Comparison of ENCODE assay signal across 8 mouse cellular contexts in the genomic region with DNA sequence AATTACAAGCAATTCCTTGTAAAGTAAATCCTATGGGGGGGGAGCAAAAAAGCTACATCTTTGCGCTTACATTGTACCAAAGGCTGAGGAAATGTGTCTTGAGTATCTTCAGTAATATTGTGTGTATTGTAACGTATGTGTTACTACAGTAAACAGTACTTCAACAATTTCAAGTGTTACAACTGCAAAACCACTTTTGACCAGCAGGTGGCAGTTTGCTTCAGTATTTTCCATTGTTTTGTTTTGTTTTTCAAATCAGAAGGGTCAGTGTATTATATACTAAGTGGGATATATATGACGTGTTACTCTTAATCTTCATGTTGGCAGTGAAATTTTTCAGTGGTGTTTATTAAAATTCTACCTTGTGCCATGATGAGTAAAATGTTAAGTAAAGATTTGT. TPM values are rescaled to one million over a fixed set of nuclear protein-coding genes. Genes with fewer than 3 reads are reported as not detected.
DNase-seq lines count a peak whose midpoint lies in the region; ATAC-seq lines count a peak whose summit lies in the region.
"Had no signal": no experiment of that assay in that cellular context is flagged by ENCODE, and none has a peak within 500 bp of the region (broad histone marks: within the 10 kb centered on the region; RNA-seq: fewer than 3 reads in every experiment).

No protein-coding gene starts in this region.

- H3K27ac ChIP-seq in hindbrain, embryonic 14.5 days = no peak overlapping the region
- no peak overlapping the region for H3K27ac ChIP-seq in hindbrain, embryonic 12.5 days
- H3K27ac ChIP-seq: neural tube, embryonic 12.5 days had no signal

- H3K4me1 ChIP-seq in hindbrain, embryonic 14.5 days (replicated peaks; ENCODE audit: control insufficient read depth, insufficient read depth, low read length) = no peaks in the 10 kb centered on the region
- H3K4me1 ChIP-seq in hindbrain, embryonic 12.5 days = no peaks in the 10 kb centered on the region
- H3K4me1 ChIP-seq: neural tube, embryonic 12.5 days had no signal

- intact Hi-C loops in left cerebral cortex, postnatal 4 days (cut with DNase I) = no loop called here

- H3K4me3 ChIP-seq in hindbrain, embryonic 14.5 days (replicated peaks; ENCODE audit: low read length) = no peak overlapping the region
- H3K4me3 ChIP-seq in hindbrain, embryonic 12.5 days = no peak overlapping the region
- H3K4me3 ChIP-seq: neural tube, embryonic 12.5 days had no signal

- no peaks in the 10 kb centered on the region for H3K36me3 ChIP-seq in hindbrain, embryonic 14.5 days (replicated peaks; ENCODE audit: control insufficient read depth, insufficient read depth)
- no peaks in the 10 kb centered on the region for H3K36me3 ChIP-seq in hindbrain, embryonic 12.5 days
- H3K36me3 ChIP-seq: neural tube, embryonic 12.5 days had no signal

- peak; percentile 73 for DNase-seq in hindbrain, embryonic 14.5 days (ENCODE audit: low spot score)
- DNase-seq in 3134 (ENCODE audit: extremely low read depth, insufficient read length, low spot score) = peak; percentile 1
- DNase-seq in B cell, adult 2 months = peak; percentile 54 to 58
- DNase-seq in cerebellum, adult 9-11 months = peak; percentile 7
- DNase-seq in left cerebral cortex, postnatal 4 days = peak; percentile 16
- peak; percentile 16 to 65 for DNase-seq in spleen, postnatal 4 days (ENCODE audit: low spot score in 2 of 2)

- no peak for ATAC-seq in hindbrain, embryonic 14.5 days (ENCODE audit: low FRiP score)
- ATAC-seq in hindbrain, embryonic 12.5 days (ENCODE audit: low FRiP score) = no peak

- H3K9ac ChIP-seq in hindbrain, embryonic 14.5 days = no peak overlapping the region
- H3K9ac ChIP-seq in hindbrain, embryonic 12.5 days = no peak overlapping the region
- H3K9ac ChIP-seq: neural tube, embryonic 12.5 days had no signal

- H3K4me2 ChIP-seq in hindbrain, embryonic 14.5 days (replicated peaks) = no peak overlapping the region
- no peak overlapping the region for H3K4me2 ChIP-seq in hindbrain, embryonic 12.5 days (replicated peaks)
- H3K4me2 ChIP-seq: neural tube, embryonic 12.5 days had no signal

- H3K27me3 ChIP-seq in hindbrain, embryonic 14.5 days (ENCODE audit: control insufficient read depth, insufficient read depth, low read length) = 0 out of 2 replicates have a peak, but pooled peaks cover 4% of the 10 kb centered on the region
- H3K27me3 ChIP-seq in hindbrain, embryonic 12.5 days = peaks cover 7% of the 10 kb centered on the region; the same call in 1 of the 2 replicates
- H3K27me3 ChIP-seq: neural tube, embryonic 12.5 days had no signal

- WGBS in hindbrain, embryonic 14.5 days = 43% methylated on average over 3 of the region's 3 CpGs
- WGBS in hindbrain, embryonic 12.5 days = 56% methylated on average over 3 of the region's 3 CpGs

- no peaks in the 10 kb centered on the region for H3K9me3 ChIP-seq in hindbrain, embryonic 14.5 days (ENCODE audit: control insufficient read depth, low read length)
- H3K9me3 ChIP-seq in hindbrain, embryonic 12.5 days (replicated peaks) = no peaks in the 10 kb centered on the region
- H3K9me3 ChIP-seq: neural tube, embryonic 12.5 days had no signal

RNA-seq across cellular contexts. Expression of gene Hccs, which starts 16.2 kb away (rescaled TPM):
- 40.6 and 44.8 TPM in 2 replicates for polyA plus RNA-seq in hindbrain, embryonic 14.5 days (2014; fragmentation: Nextera tagmentation; extraction: Ambion mirVana)
- 45.1 and 52.2 TPM in 2 replicates for polyA plus RNA-seq in hindbrain, embryonic 12.5 days (2016; fragmentation: Nextera tagmentation; extraction: Ambion mirVana)
- 10 to 100 TPM; 24.3 to 30.8 TPM for total RNA-seq in left cerebral cortex, postnatal 4 days (2021)

Comparison
In these comparisons a context has a peak if more than half of its experiments do, and no peak if none do; other contexts are left out.
1. DNase-seq: peak in every context shown above with its lines; median percentile 73 in hindbrain, embryonic 14.5 days; 56 in B cell, adult 2 months; 40 in spleen, postnatal 4 days; 16 in left cerebral cortex, postnatal 4 days; 7 in cerebellum, adult 9-11 months; 1 in 3134.